Mouse (Mus musculus) heart, postnatal 10 days (tissue): ENCODE measurements around the gene Etv1. TPM values are rescaled to one million over a fixed set of nuclear protein-coding genes. Genes with fewer than 3 reads are reported as not detected.

Source experiments
- DNase-seq, 2 experiments: peaks; one replicate each; pipeline ENCODE4 v3.0.0; 2021
- intact Hi-C: fragments of 180-260 bp; cut with DNase I; formaldehyde crosslinking; loops from one replicate; pipeline ENCODE4 v1.15.1; 2025
- total RNA-seq, 2 experiments: library from RNA; stranded (reverse); gene quantifications; 2 replicates each; pipeline ENCODE4 v1.2.3; 2021

Etv1 gene
- 10 to 100 TPM; 15.2 to 16.5 TPM for total RNA-seq

- intact Hi-C loops = loop anchor here (2.0 to 5.0 kb wide), 3 partner anchors 148 to 437 kb away; no protein-coding TSS in a partner anchor
- DNase-seq = peak; percentile 67 to 68
Observed at GRCm38 (mm10) chr12:38779186-38779777, at the start of gene Etv1. TSS of gene Etv1 (plus strand) at chr12:38779380.

DNA sequence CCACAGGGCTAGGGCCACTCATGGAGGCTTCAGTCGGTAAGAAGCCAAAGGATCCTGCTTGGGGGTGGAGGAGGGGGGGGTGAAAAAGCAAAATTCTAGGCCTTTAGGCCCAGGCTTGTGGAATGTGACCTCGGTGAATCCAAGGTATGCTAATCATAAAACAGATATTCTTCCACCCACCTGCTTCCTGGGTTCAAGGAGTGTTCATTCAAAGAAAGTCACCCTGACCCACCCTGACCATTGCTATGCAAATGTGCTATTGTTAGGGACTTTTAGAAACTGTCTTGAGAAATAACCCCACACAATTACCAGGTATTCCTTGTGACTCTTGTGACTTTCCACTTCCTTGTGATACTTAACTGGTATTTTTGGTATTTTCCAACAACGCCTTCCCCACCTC lies 49.5 kb upstream of the Etv1 start:
- intact Hi-C loops = no loop called here
- no peak for DNase-seq

GRCm38 (mm10) chr12:38730791-38731190 lies 48.4 kb upstream of the Etv1 start:
- DNase-seq = no peak
- intact Hi-C loops = no loop called here

DNA sequence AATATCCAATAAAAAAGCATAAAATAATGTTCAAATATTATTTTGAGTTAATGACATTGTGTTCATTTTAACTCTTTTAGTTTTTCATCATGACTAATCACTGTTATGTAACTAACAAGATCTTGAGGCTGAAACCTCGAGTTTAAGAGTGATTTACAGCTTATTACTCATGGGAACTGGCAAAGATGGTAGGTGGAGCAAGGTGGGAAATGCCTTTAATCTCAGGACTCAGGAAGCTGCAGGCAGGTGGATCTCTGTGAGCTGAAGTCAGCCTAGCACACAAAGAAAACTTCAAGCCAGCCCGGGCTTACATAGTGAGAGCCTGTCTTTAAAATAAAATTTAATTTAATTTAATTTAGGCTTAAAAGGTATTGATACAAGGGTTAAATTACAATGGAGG lies 19.9 kb upstream of the Etv1 start:
- intact Hi-C loops = no loop called here
- DNase-seq = no peak

DNA sequence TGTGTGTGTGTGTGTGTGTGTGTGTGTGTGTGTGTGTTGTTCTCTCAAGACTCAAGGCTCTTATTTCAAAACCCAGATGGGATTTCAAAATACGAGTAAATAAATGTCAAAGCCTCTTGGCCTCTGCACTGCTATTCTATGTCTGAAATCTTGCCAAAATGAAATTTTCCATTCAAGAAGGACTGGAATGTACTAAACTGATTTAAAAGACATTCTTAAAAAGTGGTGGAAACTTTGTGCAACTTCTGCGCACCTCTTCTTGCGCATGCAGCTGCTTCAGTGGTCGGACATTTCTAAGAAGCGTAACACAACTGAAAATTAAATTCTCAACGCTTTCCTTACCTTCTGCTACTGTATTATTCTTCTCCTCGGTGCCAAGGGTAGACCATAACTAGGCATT lies 1.9 kb upstream of the Etv1 start:
- DNase-seq = peak in 1 of 2 experiments; percentile 5
- intact Hi-C loops = loop anchor here (5.0 kb wide), 2 partner anchors 150 to 435 kb away; no protein-coding TSS in a partner anchor

GRCm38 (mm10) chr12:38777957-38778298 lies 1.3 kb upstream of the Etv1 start:
- intact Hi-C loops = loop anchor here (2.0 to 5.0 kb wide), 3 partner anchors 149 to 436 kb away; no protein-coding TSS in a partner anchor
- no peak for DNase-seq

GRCm38 (mm10) chr12:38778299-38779075 lies 693 bp upstream of the Etv1 start:
- intact Hi-C loops = loop anchor here (2.0 to 5.0 kb wide), 3 partner anchors 149 to 436 kb away; no protein-coding TSS in a partner anchor
- peak; percentile 91 for DNase-seq

DNA sequence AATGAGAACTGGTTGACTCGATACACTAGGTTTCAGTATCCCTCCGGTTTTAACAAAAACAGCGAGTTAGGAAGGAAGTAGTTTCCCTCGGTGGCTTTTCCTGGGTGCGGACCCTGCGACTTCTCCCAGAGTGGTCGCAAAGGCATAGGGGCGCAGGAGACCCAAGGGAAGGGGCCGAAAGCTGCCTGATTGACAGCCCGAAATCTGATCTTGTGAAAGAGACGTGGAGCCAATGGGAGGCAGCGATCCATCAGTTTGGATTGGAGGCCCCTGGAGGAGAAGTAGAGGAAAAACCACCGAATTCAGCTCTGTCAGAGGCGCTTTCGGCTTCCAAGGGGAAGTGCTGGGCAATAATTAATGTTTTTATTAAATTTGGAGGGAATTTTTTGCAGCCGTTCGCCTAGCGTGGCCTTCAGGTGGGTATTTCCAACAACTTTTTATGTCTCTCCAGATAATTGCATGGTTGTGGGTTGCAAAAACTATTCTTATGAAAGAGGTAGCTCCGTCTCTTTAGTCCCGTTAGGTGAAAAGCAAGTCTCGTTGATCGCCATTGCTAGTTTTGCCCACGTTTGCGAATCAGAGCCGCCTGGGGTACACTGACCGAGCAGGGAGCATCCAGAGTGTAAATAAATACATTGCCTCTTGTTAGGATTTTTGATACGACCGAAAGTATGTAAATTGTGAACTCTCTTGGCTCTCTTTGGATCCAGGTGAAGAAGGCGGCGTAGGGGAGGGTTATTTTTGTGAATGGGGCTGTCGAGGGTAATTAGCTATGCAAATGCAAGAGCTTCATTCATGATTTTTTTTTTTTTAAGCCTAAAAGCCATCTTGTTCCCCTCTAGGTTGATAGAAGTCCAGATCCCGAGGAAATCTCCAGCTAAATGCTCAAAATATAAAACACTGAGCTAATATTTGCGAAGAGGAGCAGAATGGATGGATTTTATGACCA lies 1.1 kb downstream of the Etv1 start:
- peak; percentile 80 to 82 for DNase-seq
- intact Hi-C loops = loop anchor here (10.0 kb wide), 1 partner anchor 715 kb away; no protein-coding TSS in a partner anchor

DNA sequence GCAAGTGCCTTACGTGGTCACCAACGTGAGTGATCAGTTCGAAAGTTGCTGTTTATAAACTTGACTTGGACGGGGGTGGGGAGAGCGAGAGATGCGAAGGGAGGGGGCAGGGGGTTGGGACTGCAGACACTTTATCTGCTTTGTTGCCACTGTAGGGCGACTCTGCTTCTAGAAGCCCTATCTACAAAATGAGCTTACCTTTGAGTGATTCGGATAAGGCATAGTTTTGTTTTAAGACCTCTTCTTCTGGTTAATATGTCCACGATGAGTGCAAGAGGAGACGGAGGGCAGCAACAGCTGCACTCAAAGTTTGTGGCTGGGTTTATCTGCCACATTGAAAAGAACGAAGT lies 1.8 kb downstream of the Etv1 start:
- DNase-seq = peak; percentile 43

GRCm38 (mm10) chr12:38781686-38782085 lies 2.5 kb downstream of the Etv1 start:
- intact Hi-C loops = loop anchor here (10.0 kb wide), 1 partner anchor 713 kb away; no protein-coding TSS in a partner anchor

More for the DNA sequence above, 1.8 kb downstream of the Etv1 start:
- intact Hi-C loops = loop anchor here (10.0 kb wide), 1 partner anchor 714 kb away; no protein-coding TSS in a partner anchor

GRCm38 (mm10) chr12:38783291-38783690 lies 4.1 kb downstream of the Etv1 start:
- peak in 1 of 2 experiments; percentile 12 for DNase-seq
- intact Hi-C loops = loop anchor here (10.0 kb wide), 1 partner anchor 712 kb away; no protein-coding TSS in a partner anchor

More at GRCm38 (mm10) chr12:38781686-38782085, 2.5 kb downstream of the Etv1 start:
- no peak for DNase-seq

- no peak for DNase-seq
- intact Hi-C loops = loop anchor here (10.0 kb wide), 1 partner anchor 711 kb away; no protein-coding TSS in a partner anchor
Observed at GRCm38 (mm10) chr12:38784221-38784620, 5.0 kb downstream of the Etv1 start.

GRCm38 (mm10) chr12:38786571-38786970 lies 7.4 kb downstream of the Etv1 start:
- DNase-seq = no peak
- intact Hi-C loops = loop anchor here (10.0 kb wide), 1 partner anchor 708 kb away; no protein-coding TSS in a partner anchor

DNA sequence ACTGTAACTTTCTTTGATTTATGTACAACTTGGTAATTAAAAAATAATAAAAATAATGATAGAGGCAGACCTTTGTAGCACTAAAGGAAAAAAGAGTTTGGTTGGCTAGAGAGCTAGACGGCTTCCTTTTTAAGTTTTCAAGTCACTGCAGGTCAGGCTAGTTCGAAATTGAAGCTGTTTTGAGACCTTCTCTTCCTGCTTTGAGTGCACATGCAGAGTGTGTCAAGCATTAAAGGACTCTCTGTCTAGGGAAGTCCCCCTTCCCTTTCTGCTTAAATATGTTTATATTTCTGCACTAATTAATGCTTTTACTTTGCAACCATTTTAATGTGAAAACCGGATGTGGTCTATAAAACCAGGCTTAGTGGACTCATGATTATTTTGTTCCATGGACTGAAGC lies 8.5 kb downstream of the Etv1 start:
- DNase-seq = no peak
- intact Hi-C loops = loop anchor here (10.0 kb wide), 1 partner anchor 707 kb away; no protein-coding TSS in a partner anchor

DNA sequence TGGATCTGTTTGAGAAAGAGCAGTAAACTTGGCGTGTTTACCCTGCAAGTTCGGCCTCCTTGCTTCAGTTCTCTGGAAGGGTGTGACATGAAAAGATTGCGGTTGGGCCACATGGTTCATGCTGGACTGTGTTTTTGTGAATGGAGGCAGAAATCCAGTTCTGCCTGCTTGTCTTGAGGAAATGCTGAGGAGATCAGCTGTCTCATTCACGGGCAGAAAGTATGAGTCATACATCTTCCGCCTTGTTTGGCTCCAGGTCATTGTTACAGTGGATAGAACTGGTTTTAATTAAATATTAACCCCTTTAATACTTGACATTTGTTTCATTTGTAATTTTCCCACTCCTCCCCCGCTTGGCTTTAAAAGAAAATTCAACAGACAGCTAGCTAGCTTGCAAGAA lies 9.4 kb downstream of the Etv1 start:
- intact Hi-C loops = loop anchor here (10.0 kb wide), 1 partner anchor 706 kb away; no protein-coding TSS in a partner anchor
- peak; percentile 74 to 76 for DNase-seq

DNA sequence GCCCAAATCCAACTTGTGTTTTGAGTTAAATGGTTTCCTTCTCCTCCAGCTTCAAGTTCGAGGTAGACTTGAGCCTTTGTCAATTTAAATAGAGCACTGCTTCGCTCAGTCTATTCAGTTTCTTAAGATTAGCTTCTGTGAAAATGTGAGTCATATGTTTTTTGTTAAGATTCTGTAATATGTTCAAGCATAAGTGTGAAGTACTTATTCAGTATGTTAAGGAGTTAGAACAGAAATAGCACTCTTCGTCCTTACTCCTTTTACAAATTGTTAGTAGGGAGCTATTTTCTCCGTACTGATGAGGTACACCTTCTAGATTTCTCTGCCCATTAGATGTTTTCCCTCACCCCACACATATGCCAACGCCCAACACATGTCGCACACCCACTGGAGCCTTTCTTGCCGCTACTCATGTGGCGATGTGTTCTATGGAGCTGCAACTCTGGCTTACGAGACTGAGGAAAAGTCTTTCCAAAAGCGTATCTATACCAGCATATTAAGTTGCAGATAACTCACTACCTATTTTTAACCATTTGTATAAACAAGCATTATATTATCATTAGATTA lies 10.7 kb downstream of the Etv1 start:
- DNase-seq = no peak

GRCm38 (mm10) chr12:38793076-38793475 lies 13.9 kb downstream of the Etv1 start:
- DNase-seq = no peak
- intact Hi-C loops = no loop called here

More for the DNA sequence above, 10.7 kb downstream of the Etv1 start:
- intact Hi-C loops = loop anchor here (10.0 kb wide), 1 partner anchor 705 kb away; no protein-coding TSS in a partner anchor

- DNase-seq = no peak
- intact Hi-C loops = no loop called here
Observed at GRCm38 (mm10) chr12:38793697-38794096, 14.5 kb downstream of the Etv1 start.

- intact Hi-C loops = no loop called here
- no peak for DNase-seq
Observed at GRCm38 (mm10) chr12:38807031-38807430, 27.9 kb downstream of the Etv1 start.

- intact Hi-C loops = no loop called here
- DNase-seq = no peak
Observed at GRCm38 (mm10) chr12:38812392-38812791, 33.2 kb downstream of the Etv1 start.
